Mouse (Mus musculus): ENCODE measurements at regions not wholly inside any gene's neighbourhood (a gene's known extent, or its start where the extent isn't known, plus 50 kb on each side); places are given as distances from the start of the nearest gene placed in this dataset.

DNA sequence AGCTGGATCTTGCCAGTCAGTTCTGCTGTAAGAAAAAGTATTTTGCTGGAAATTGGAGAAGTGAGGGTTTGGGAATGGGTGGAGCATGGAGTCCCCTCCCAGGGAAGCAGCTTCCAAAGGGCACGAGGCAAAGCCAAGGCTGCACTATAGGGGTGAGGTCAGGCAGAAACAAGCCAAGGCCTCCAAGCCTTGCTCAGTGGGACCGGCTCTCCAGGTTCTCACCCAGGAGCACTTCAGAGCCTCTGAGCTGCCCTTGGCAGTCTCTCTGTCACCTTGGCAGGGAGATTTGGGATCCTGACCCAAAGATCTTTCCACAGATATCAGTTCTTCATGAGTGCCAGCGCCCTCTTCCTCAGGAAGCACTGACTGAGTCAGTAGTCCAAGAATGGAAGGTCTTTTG is 116.5 kb downstream of the Bdh1 start:
- no peak for TF ChIP-seq GATA1 (IDR thresholded peaks at IDR 0.05; ENCODE audit: low read length)
- no peak for TF ChIP-seq TAL1 (IDR thresholded peaks at IDR 0.05; ENCODE audit: low read length)

Measured in erythroblast, embryonic 14.5 days (primary cell).